Mouse (Mus musculus) right cerebral cortex, adult 18-20 months (tissue): ENCODE measurements around the gene Vmn1r14.
"Not testable (repeated sequence)": the region's sequence is repeated elsewhere in the genome, so short reads cannot be mapped to it uniquely, and the experiment has no call there.

Experiments used
- DNase-seq: peaks from one replicate; pipeline ENCODE4 v3.0.0; 2022; ENCODE audit warnings: mixed read lengths

The Vmn1r14 gene

DNA sequence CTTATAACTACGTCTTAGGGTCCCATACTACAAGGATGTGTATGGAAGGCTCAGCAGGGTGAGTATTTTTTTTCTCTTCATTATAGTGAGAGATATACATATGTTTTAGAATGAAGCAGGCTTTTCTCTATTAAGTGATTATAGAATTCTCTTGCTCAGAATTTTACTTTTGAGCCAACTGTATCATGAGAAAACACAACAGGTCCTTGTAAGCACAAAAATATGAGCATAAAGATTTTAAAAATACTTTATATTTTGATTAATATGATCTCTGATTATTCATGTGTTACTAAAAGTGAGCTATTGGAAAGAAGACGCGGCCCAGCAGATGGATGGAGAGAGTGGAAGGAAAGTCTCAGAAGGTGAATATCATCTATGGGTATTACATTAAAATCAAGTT, at the start of gene Vmn1r14:
Gene Vmn1r14, plus strand, starts transcription at position 301 of the 400 bp plus-strand sequence.
- DNase-seq = no peak

DNA sequence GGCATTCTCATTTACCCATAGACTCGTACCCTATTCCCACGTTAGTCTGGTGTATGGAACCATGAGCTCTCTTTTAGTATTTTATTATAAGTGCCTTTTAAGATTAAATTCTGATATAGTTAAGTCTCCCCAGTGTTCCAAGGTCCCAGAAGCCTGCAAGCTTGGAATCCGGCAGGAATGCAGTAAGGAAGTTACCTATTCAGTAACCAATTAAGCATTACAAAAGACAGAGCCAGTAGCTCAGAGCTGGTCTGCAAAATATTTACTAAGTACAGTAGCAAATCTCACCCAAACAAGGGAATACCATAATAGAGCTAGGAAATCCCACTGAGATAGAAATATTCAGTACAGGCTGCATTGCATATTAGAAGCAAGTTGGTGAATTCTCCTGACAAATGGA, 41.5 kb upstream of the Vmn1r14 start:
- DNase-seq = not testable (repeated sequence)

DNA sequence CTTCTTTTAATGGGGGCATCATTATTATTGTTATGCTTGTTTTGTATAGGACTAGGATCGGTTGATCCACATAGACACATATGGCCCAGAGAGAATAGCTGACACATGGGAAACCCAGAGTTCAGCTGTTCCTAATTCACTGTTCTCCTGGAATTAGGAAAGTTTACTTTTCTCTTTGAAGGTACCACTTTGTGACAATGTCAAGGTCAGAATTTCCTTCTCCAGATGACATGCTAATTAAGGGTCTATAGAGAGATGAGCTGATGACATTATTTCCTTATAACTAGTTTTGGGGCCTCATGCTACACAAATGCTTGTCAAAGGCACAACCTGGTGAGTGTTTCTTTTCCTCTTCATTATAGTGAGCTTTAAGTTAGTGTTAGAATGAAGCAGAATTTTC, 28.5 kb upstream of the Vmn1r14 start, which contains the start of gene Vmn1r13:
Gene Vmn1r13, plus strand, starts transcription at position 301 of the 400 bp plus-strand sequence.
- not testable (repeated sequence) for DNase-seq

DNA sequence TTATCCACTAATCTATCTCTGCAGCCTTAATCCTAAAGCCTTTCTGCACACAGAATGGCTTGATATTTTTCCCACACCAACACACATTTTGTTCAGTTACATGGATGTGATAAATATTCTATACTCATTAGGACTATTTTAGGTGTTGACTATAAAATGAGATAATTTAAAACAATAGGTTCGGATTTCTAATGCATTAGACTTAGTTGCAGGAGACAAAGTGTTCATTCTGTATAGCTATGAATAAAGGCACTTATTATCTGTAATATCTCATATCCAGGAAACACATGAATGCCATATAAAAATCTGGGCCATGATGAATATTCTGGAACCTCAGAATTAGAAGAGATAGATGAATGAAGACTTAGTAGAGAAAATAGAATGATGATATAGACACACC, 26.2 kb downstream of the Vmn1r14 start, which contains the start of gene Vmn1r15:
Gene Vmn1r15, plus strand, starts transcription at position 301 of the 400 bp plus-strand sequence.
- DNase-seq = no peak

GRCm38 (mm10) chr6:57260990-57261389, 29.5 kb downstream of the Vmn1r14 start:
- DNase-seq = no peak

DNA sequence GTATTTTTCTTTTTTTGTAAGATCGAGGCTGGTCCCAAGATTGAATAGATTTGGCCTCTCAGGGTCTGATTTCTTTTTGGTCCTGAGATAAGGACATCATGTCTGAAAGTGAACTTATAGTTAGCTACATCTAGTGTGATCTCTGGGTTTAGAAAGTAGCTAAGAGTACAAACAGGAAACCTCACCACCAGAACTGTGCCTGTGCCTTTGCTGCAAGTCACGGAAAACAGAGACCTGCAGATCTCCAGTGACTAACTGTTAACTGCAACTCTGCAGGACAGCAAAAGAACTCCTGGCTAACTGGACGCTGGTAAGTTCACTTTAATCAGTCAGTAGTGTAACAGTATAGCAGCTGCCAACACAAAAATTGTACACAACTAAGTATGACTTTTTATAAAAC, 40.4 kb downstream of the Vmn1r14 start:
- DNase-seq = no peak

GRCm38 (mm10) chr6:57272517-57272916, 41.0 kb downstream of the Vmn1r14 start:
- DNase-seq = no peak

DNA sequence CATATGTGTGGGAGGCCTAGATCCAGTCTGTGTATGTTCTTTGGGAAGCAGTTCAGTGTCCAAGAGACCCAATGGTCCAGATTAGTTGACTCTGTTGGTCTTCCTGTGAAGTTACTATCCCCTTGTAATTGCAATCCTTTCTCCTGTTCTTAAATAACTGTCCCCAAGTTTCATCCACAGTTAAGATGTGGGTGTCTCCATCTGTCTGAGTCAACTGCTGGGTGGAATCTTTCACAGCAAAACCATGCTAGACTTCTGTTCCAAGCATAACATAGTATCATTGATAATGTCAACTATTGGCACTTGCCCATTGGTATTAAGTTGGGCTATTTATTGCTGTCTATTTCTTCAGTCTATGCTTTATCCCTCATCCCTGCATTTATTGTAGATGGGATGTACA, 47.5 kb downstream of the Vmn1r14 start:
- DNase-seq = no peak
